Mouse (Mus musculus): ENCODE measurements around the gene Tgfbr3l.

GRCm38 (mm10) chr8:4238434-4239192 is 9.4 kb upstream of the Tgfbr3l start, which contains the start of the genes Map2k7 and Gm49320:
- TF ChIP-seq CTCF (conservative IDR thresholded peaks at IDR 0.05; ENCODE audit: low read length) (no peak), POU5F1 (IDR thresholded peaks at IDR 0.05; ENCODE audit: borderline replicate concordance, low read length) (no peak)
